Mouse (Mus musculus): ENCODE results near the gene Cdc37l1. TPM values are rescaled to one million over a fixed set of nuclear protein-coding genes. Genes with fewer than 3 reads are reported as not detected.

The Cdc37l1 gene
- polyA plus RNA-seq, 1 experiment = 14.8 TPM

DNA sequence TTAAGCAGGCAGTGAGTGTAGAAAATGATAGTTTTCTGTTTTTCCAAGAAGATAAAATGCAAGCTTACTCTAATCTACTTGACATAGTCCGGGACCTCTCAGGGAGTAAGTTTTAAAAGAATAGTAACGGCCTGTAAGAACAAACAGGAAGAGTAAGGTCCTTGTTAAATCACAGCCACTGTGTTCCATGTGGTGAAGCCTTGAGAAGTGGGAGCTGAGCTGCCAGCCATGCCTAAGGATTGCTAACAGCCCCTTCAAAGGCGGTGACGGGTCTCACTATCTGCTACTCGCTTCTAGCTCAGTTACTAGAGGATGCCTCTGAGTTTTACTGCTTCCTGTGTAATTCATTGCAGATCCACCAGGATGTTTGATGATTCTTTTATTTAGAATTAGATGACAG lies 26.6 kb downstream of the Cdc37l1 start:
- H3K4me1 ChIP-seq (ENCODE audit: control insufficient read depth, insufficient read depth, low read length) = no peaks in the 10 kb centered on the region
- H3K4me3 ChIP-seq (replicated peaks; ENCODE audit: extremely low read depth, low read depth, low read length) = no peak overlapping the region
- WGBS = 43% methylated on average over 5 of the region's 5 CpGs
- TF ChIP-seq CTCF (IDR thresholded peaks at IDR 0.05; ENCODE audit: insufficient read depth, low read length) = no peak
- TF ChIP-seq POLR2A (IDR thresholded peaks at IDR 0.05; ENCODE audit: borderline replicate concordance, extremely low read depth, low read depth, low read length) = no peak
- DNase-seq = no peak

DNA sequence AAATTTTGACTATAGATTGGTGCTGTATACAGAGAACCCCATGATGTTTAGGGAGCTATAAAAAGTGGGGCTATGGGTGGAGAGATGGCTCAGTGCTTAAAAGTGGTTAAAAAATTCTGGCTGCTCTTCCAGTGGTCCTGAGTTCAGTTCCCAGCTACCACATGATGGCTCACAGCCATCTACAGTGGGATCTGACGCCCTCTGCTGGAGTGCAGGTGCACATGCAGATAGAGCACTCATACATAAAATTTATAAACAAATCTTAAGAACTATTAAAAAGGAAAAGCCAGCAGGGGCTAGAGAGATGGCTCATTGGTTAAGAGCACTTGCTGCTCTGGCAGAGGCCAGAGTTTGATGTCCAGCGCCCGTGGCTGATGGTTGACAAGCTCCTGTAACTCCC lies 29.5 kb downstream of the Cdc37l1 start:
- DNase-seq = no peak
- WGBS = 91% methylated on average over 3 of the region's 3 CpGs
- Histone ChIP-seq H3K4me1 (ENCODE audit: control insufficient read depth, insufficient read depth, low read length) (no peaks in the 10 kb centered on the region), H3K4me3 (replicated peaks; ENCODE audit: extremely low read depth, low read depth, low read length) (no peak overlapping the region)
- TF ChIP-seq POLR2A (IDR thresholded peaks at IDR 0.05; ENCODE audit: borderline replicate concordance, extremely low read depth, low read depth, low read length) (no peak), CTCF (IDR thresholded peaks at IDR 0.05; ENCODE audit: insufficient read depth, low read length) (peak; percentile 47)

DNA sequence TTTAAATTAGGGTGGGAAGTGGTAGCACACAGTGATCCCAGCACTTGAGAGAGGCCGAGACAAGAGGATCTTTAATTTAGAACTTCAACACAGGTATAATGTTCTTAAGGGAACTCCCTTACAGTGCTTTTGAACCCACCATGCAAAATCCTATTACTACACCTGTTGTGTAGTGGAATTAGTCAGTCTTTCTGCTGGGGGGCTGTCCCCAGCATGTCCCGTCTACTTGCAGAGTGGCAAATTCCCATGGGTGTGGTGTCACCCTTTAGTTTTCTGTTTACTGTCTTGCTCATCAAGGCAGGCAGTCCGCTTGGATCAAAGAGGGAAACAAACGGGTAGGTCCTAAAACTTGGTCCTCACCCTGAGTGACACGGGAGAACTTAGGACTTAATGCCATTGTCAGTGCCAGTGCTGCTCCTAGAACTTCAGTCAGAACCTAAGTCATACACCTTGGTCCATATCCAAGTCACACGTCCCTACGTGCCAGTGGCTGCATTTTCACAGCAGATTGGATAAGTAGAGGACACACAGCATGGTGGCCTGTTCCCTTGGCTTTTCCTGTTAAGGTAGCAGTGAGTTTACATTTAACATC lies 31.7 kb downstream of the Cdc37l1 start:
- DNase-seq = no peak
- H3K4me3 ChIP-seq (replicated peaks; ENCODE audit: extremely low read depth, low read depth, low read length) = no peak overlapping the region
- H3K4me1 ChIP-seq (ENCODE audit: control insufficient read depth, insufficient read depth, low read length) = peaks cover under 1% of the 10 kb centered on the region; the same call in 1 of the 2 replicates
- TF ChIP-seq POLR2A (IDR thresholded peaks at IDR 0.05; ENCODE audit: borderline replicate concordance, extremely low read depth, low read depth, low read length) (no peak), CTCF (IDR thresholded peaks at IDR 0.05; ENCODE audit: insufficient read depth, low read length) (no peak)
- 84% methylated on average over 7 of the region's 7 CpGs for WGBS

DNA sequence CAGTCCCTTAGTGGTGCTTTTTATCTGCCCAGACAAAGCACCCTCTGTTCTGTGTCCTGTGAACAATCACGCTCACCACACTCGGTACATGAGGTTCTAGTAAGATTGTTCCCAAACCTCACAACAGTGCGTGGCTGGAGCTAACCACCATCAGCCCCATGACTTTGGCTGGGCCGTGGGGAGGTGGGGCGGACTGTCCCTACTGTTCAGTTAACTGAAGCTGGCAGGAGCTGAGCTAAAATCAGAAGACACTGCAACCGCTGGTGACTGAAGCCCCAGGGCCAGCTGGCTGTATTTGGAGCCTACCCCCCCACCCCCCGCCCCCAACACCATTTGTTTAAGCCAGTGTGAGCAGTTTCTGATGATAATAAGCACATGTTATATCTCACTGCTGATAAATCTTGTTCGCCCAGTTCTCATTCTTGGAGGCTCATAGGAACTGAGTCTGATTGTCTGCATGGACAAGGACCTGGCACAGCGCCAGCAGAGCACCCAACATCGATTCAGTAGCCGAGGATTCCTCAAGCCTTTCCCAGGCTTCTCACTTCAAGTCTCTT lies 34.3 kb downstream of the Cdc37l1 start:
- WGBS = 62% methylated on average over 11 of the region's 11 CpGs
- Histone ChIP-seq H3K4me3 (replicated peaks; ENCODE audit: extremely low read depth, low read depth, low read length) (no peak overlapping the region), H3K4me1 (ENCODE audit: control insufficient read depth, insufficient read depth, low read length) (peaks cover 9% of the 10 kb centered on the region)
- DNase-seq = no peak
- TF ChIP-seq CTCF (IDR thresholded peaks at IDR 0.05; ENCODE audit: insufficient read depth, low read length) = no peak
- no peak for TF ChIP-seq POLR2A (IDR thresholded peaks at IDR 0.05; ENCODE audit: borderline replicate concordance, extremely low read depth, low read depth, low read length)

DNA sequence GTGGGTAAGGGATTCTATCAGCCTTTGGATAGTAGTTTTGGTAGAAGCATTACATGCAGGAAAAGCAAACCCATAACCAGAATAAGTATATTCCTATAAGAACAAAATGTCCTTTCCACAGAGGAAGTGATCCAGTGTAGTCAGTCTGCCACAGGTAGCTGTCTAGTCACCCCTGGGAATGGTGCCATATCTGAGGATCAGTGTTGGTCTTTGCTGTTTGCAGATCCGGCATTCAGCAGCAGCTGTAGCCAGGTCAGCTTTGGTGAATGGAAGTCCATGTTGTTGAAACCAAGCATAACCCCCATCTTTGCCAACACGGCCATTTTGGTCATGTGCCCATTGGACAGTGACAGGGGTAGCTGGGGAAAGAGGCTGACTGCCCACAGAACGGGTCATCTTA lies 41.6 kb downstream of the Cdc37l1 start:
- no peak for TF ChIP-seq CTCF (IDR thresholded peaks at IDR 0.05; ENCODE audit: insufficient read depth, low read length)
- no peak for TF ChIP-seq POLR2A (IDR thresholded peaks at IDR 0.05; ENCODE audit: borderline replicate concordance, extremely low read depth, low read depth, low read length)
- Histone ChIP-seq H3K4me1 (ENCODE audit: control insufficient read depth, insufficient read depth, low read length) (peaks cover 12% of the 10 kb centered on the region), H3K4me3 (replicated peaks; ENCODE audit: extremely low read depth, low read depth, low read length) (no peak overlapping the region)
- 77% methylated on average over 3 of the region's 3 CpGs for WGBS
- no peak for DNase-seq

DNA sequence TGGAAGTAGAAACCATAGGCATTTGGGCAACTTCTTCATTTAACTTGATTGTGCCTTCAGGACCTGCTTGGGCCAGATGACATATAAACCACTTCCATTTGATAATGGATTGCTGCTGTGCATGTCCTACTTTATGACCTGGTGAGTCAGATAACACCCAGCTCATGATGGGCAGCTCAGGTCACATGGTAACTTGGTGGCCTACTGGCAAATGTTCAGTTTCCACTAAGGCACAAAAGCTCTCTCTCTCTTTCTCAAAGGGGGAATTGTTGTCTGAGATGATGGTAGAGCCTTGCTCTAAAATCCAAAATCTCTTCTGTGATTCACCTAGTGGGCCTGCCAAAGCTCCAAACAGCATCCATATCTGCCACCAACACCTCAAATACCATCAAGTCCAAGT lies 42.5 kb downstream of the Cdc37l1 start:
- no peak for DNase-seq
- Histone ChIP-seq H3K4me1 (ENCODE audit: control insufficient read depth, insufficient read depth, low read length) (peaks cover 6% of the 10 kb centered on the region; the same call in 1 of the 2 replicates), H3K4me3 (replicated peaks; ENCODE audit: extremely low read depth, low read depth, low read length) (no peak overlapping the region)
- TF ChIP-seq CTCF (IDR thresholded peaks at IDR 0.05; ENCODE audit: insufficient read depth, low read length) (no peak), POLR2A (IDR thresholded peaks at IDR 0.05; ENCODE audit: borderline replicate concordance, extremely low read depth, low read depth, low read length) (no peak)

DNA sequence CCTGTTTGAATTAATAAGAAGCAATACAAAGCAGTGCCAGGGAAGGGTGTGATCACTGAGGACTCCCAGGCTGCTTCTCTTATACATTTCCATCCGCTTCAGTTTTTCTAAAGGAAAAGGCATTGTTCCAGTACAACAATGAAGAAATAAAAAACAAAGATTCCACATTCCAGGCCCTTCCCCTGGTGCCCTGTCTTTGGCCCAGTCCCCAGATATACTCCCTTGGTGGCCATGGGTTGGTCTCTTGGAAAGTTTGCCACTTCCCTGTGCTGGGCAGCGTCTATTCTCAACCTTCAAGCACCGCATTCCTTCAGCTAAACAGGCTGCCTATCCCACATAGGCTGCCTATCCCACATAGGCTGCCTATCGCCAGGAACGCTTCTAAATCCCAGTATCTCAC lies 46.9 kb downstream of the Cdc37l1 start:
- 0 out of 2 replicates have a peak, but pooled peaks cover 2% of the 10 kb centered on the region for H3K4me1 ChIP-seq (ENCODE audit: control insufficient read depth, insufficient read depth, low read length)
- no peak overlapping the region for H3K4me3 ChIP-seq (replicated peaks; ENCODE audit: extremely low read depth, low read depth, low read length)
- WGBS = 60% methylated on average over 5 of the region's 5 CpGs
- TF ChIP-seq CTCF (IDR thresholded peaks at IDR 0.05; ENCODE audit: insufficient read depth, low read length) (no peak), POLR2A (IDR thresholded peaks at IDR 0.05; ENCODE audit: borderline replicate concordance, extremely low read depth, low read depth, low read length) (no peak)
- DNase-seq = no peak

DNA sequence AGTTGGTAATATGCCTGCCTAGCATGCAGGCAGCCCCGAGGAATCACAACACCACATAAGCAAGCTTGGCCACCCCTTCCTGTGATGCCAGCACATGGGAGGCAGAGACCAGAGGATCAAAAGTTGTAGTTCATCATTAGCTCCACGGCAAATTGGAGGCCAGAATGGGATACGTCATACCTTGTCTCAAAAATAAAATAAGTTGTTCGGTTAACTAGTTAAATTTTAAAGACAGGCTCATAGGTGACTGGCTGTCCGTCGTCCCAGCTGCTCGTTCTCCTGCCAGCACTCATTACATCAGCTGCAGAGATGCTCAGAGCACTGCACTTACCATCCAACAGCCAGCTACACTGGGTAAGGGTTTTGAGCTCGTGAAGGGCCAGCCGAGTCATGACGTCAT lies 47.4 kb downstream of the Cdc37l1 start:
- TF ChIP-seq CTCF (IDR thresholded peaks at IDR 0.05; ENCODE audit: insufficient read depth, low read length) = no peak
- no peak for TF ChIP-seq POLR2A (IDR thresholded peaks at IDR 0.05; ENCODE audit: borderline replicate concordance, extremely low read depth, low read depth, low read length)
- 0 out of 2 replicates have a peak, but pooled peaks cover 2% of the 10 kb centered on the region for H3K4me1 ChIP-seq (ENCODE audit: control insufficient read depth, insufficient read depth, low read length)
- H3K4me3 ChIP-seq (replicated peaks; ENCODE audit: extremely low read depth, low read depth, low read length) = no peak overlapping the region
- no peak for DNase-seq
- 85% methylated on average over 10 of the region's 10 CpGs for whole genome bisulfite sequencing

DNA sequence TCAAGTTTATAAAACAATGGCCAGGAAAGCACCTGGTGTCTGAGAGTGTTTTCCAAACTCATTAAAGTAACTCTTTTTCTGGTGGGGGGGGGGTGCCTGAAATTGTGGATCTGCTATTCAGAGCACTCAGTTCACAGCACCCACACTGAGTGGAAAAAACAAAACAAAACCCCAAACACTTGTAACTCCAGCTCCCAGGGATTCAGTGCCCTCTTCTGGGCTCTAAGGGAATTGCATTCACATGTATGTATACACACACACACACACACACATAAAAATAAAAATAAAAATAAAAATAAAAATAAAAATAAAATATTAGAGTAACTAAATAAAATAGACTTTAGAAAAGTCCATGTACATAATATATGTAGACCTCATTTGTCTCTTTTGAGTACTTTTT lies 49.2 kb downstream of the Cdc37l1 start:
- TF ChIP-seq CTCF (IDR thresholded peaks at IDR 0.05; ENCODE audit: insufficient read depth, low read length) (no peak), POLR2A (IDR thresholded peaks at IDR 0.05; ENCODE audit: borderline replicate concordance, extremely low read depth, low read depth, low read length) (no peak)
- 0 out of 2 replicates have a peak, but pooled peaks cover 2% of the 10 kb centered on the region for H3K4me1 ChIP-seq (ENCODE audit: control insufficient read depth, insufficient read depth, low read length)
- DNase-seq = no peak
- no peak overlapping the region for H3K4me3 ChIP-seq (replicated peaks; ENCODE audit: extremely low read depth, low read depth, low read length)

DNA sequence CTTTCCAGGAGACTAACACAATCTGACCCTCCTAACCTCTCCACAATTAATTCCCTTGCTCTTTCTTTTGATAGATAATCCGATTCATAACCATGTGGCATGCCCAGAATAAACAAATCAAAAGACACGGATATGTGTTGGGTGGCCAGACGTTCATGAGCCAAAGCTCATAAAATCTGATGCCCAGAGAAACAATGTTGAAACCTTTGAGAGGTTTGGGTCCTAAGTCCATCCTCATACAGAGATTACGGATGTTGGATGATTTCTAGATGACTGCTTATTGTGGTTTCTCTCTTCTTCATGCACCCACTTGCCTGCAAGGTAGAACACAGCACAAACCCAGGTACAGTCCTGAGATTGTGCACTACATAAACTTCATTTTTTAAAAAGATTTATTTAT lies 50.1 kb downstream of the Cdc37l1 start:
- H3K4me3 ChIP-seq (replicated peaks; ENCODE audit: extremely low read depth, low read depth, low read length) = no peak overlapping the region
- 62% methylated on average over 4 of the region's 4 CpGs for WGBS
- 0 out of 2 replicates have a peak, but pooled peaks cover 4% of the 10 kb centered on the region for H3K4me1 ChIP-seq (ENCODE audit: control insufficient read depth, insufficient read depth, low read length)
- TF ChIP-seq CTCF (IDR thresholded peaks at IDR 0.05; ENCODE audit: insufficient read depth, low read length) = no peak
- TF ChIP-seq POLR2A (IDR thresholded peaks at IDR 0.05; ENCODE audit: borderline replicate concordance, extremely low read depth, low read depth, low read length) = no peak
- no peak for DNase-seq
